Mouse (Mus musculus): ENCODE results near the gene Tubb5.

The Tubb5 gene

GRCm38 (mm10) chr17:35803858-35804399 is 34.2 kb downstream of the Tubb5 start:
- Histone ChIP-seq H3K4me3 (replicated peaks; ENCODE audit: low read length) (no peak overlapping the region), H3K36me3 (ENCODE audit: insufficient read depth, low read length) (no peaks in the 10 kb centered on the region), H3K27me3 (ENCODE audit: insufficient read depth, low read length) (no peaks in the 10 kb centered on the region), H3K9me3 (ENCODE audit: low read length) (no peaks in the 10 kb centered on the region), H3K4me1 (replicated peaks; ENCODE audit: low read depth, low read length) (peaks cover 45% of the 10 kb centered on the region)
- TF ChIP-seq NANOG (IDR thresholded peaks at IDR 0.05; ENCODE audit: borderline replicate concordance, low read length) (no peak), CTCF (conservative IDR thresholded peaks at IDR 0.05; ENCODE audit: low read length) (no peak), POU5F1 (IDR thresholded peaks at IDR 0.05; ENCODE audit: borderline replicate concordance, low read length) (no peak)

- no peaks in the 10 kb centered on the region for H3K9me3 ChIP-seq (ENCODE audit: low read length)
- H3K27me3 ChIP-seq (ENCODE audit: insufficient read depth, low read length), result no peaks in the 10 kb centered on the region
- TF ChIP-seq POU5F1 (IDR thresholded peaks at IDR 0.05; ENCODE audit: borderline replicate concordance, low read length) (no peak), NANOG (IDR thresholded peaks at IDR 0.05; ENCODE audit: borderline replicate concordance, low read length) (no peak), CTCF (conservative IDR thresholded peaks at IDR 0.05; ENCODE audit: low read length) (no peak)
- H3K4me1 ChIP-seq (replicated peaks; ENCODE audit: low read depth, low read length), result peaks cover 37% of the 10 kb centered on the region
- no peaks in the 10 kb centered on the region for H3K36me3 ChIP-seq (ENCODE audit: insufficient read depth, low read length)
- no peak overlapping the region for H3K4me3 ChIP-seq (replicated peaks; ENCODE audit: low read length)
These were observed 35.1 kb downstream of the Tubb5 start for GRCm38 (mm10) chr17:35803020-35803419.

- H3K4me3 ChIP-seq (replicated peaks; ENCODE audit: low read length), result no peak overlapping the region
- H3K36me3 ChIP-seq (ENCODE audit: insufficient read depth, low read length), result no peaks in the 10 kb centered on the region
- H3K9me3 ChIP-seq (ENCODE audit: low read length), result no peaks in the 10 kb centered on the region
- H3K4me1 ChIP-seq (replicated peaks; ENCODE audit: low read depth, low read length), result peaks cover 31% of the 10 kb centered on the region
- no peaks in the 10 kb centered on the region for H3K27me3 ChIP-seq (ENCODE audit: insufficient read depth, low read length)
- TF ChIP-seq CTCF (conservative IDR thresholded peaks at IDR 0.05; ENCODE audit: low read length), result no peak
- TF ChIP-seq NANOG (IDR thresholded peaks at IDR 0.05; ENCODE audit: borderline replicate concordance, low read length), result no peak
- no peak for TF ChIP-seq POU5F1 (IDR thresholded peaks at IDR 0.05; ENCODE audit: borderline replicate concordance, low read length)
These were observed 37.2 kb downstream of the Tubb5 start for GRCm38 (mm10) chr17:35800905-35801304.

- Histone ChIP-seq H3K9me3 (ENCODE audit: low read length) (no peaks in the 10 kb centered on the region), H3K4me1 (replicated peaks; ENCODE audit: low read depth, low read length) (peaks cover 10% of the 10 kb centered on the region), H3K27me3 (ENCODE audit: insufficient read depth, low read length) (no peaks in the 10 kb centered on the region), H3K36me3 (ENCODE audit: insufficient read depth, low read length) (no peaks in the 10 kb centered on the region), H3K4me3 (replicated peaks; ENCODE audit: low read length) (no peak overlapping the region)
- TF ChIP-seq CTCF (conservative IDR thresholded peaks at IDR 0.05; ENCODE audit: low read length), result no peak
- no peak for TF ChIP-seq NANOG (IDR thresholded peaks at IDR 0.05; ENCODE audit: borderline replicate concordance, low read length)
- TF ChIP-seq POU5F1 (IDR thresholded peaks at IDR 0.05; ENCODE audit: borderline replicate concordance, low read length), result no peak
These were observed 41.3 kb downstream of the Tubb5 start for GRCm38 (mm10) chr17:35796835-35797234.

- no peak for TF ChIP-seq POU5F1 (IDR thresholded peaks at IDR 0.05; ENCODE audit: borderline replicate concordance, low read length)
- TF ChIP-seq NANOG (IDR thresholded peaks at IDR 0.05; ENCODE audit: borderline replicate concordance, low read length), result no peak
- TF ChIP-seq CTCF (conservative IDR thresholded peaks at IDR 0.05; ENCODE audit: low read length), result no peak
- H3K36me3 ChIP-seq (ENCODE audit: insufficient read depth, low read length), result no peaks in the 10 kb centered on the region
- no peaks in the 10 kb centered on the region for H3K9me3 ChIP-seq (ENCODE audit: low read length)
- H3K4me3 ChIP-seq (replicated peaks; ENCODE audit: low read length), result no peak overlapping the region
- no peaks in the 10 kb centered on the region for H3K27me3 ChIP-seq (ENCODE audit: insufficient read depth, low read length)
- H3K4me1 ChIP-seq (replicated peaks; ENCODE audit: low read depth, low read length), result 0 out of 2 replicates have a peak, but pooled peaks cover 3% of the 10 kb centered on the region
These were observed 42.5 kb downstream of the Tubb5 start for GRCm38 (mm10) chr17:35795656-35796055.

- Histone ChIP-seq H3K27me3 (ENCODE audit: insufficient read depth, low read length) (no peaks in the 10 kb centered on the region), H3K9me3 (ENCODE audit: low read length) (no peaks in the 10 kb centered on the region), H3K4me3 (replicated peaks; ENCODE audit: low read length) (no peak overlapping the region), H3K36me3 (ENCODE audit: insufficient read depth, low read length) (no peaks in the 10 kb centered on the region), H3K4me1 (replicated peaks; ENCODE audit: low read depth, low read length) (0 out of 2 replicates have a peak, but pooled peaks cover 3% of the 10 kb centered on the region)
- TF ChIP-seq NANOG (IDR thresholded peaks at IDR 0.05; ENCODE audit: borderline replicate concordance, low read length), result no peak
- no peak for TF ChIP-seq POU5F1 (IDR thresholded peaks at IDR 0.05; ENCODE audit: borderline replicate concordance, low read length)
- no peak for TF ChIP-seq CTCF (conservative IDR thresholded peaks at IDR 0.05; ENCODE audit: low read length)
These were observed 43.0 kb downstream of the Tubb5 start for GRCm38 (mm10) chr17:35795099-35795498.

GRCm38 (mm10) chr17:35792837-35793236 is 45.3 kb downstream of the Tubb5 start:
- 0 out of 2 replicates have a peak, but pooled peaks cover 3% of the 10 kb centered on the region for H3K4me1 ChIP-seq (replicated peaks; ENCODE audit: low read depth, low read length)
- no peaks in the 10 kb centered on the region for H3K9me3 ChIP-seq (ENCODE audit: low read length)
- TF ChIP-seq POU5F1 (IDR thresholded peaks at IDR 0.05; ENCODE audit: borderline replicate concordance, low read length) (no peak), NANOG (IDR thresholded peaks at IDR 0.05; ENCODE audit: borderline replicate concordance, low read length) (no peak), CTCF (conservative IDR thresholded peaks at IDR 0.05; ENCODE audit: low read length) (no peak)
- H3K36me3 ChIP-seq (ENCODE audit: insufficient read depth, low read length), result no peaks in the 10 kb centered on the region
- no peak overlapping the region for H3K4me3 ChIP-seq (replicated peaks; ENCODE audit: low read length)
- no peaks in the 10 kb centered on the region for H3K27me3 ChIP-seq (ENCODE audit: insufficient read depth, low read length)

- H3K27me3 ChIP-seq (ENCODE audit: insufficient read depth, low read length), result no peaks in the 10 kb centered on the region
- no peaks in the 10 kb centered on the region for H3K36me3 ChIP-seq (ENCODE audit: insufficient read depth, low read length)
- 0 out of 2 replicates have a peak, but pooled peaks cover 3% of the 10 kb centered on the region for H3K4me1 ChIP-seq (replicated peaks; ENCODE audit: low read depth, low read length)
- TF ChIP-seq POU5F1 (IDR thresholded peaks at IDR 0.05; ENCODE audit: borderline replicate concordance, low read length), result no peak
- no peak for TF ChIP-seq NANOG (IDR thresholded peaks at IDR 0.05; ENCODE audit: borderline replicate concordance, low read length)
- TF ChIP-seq CTCF (conservative IDR thresholded peaks at IDR 0.05; ENCODE audit: low read length), result no peak
- no peak overlapping the region for H3K4me3 ChIP-seq (replicated peaks; ENCODE audit: low read length)
- H3K9me3 ChIP-seq (ENCODE audit: low read length), result no peaks in the 10 kb centered on the region
These were observed 47.2 kb downstream of the Tubb5 start for GRCm38 (mm10) chr17:35790933-35791332.

- no peaks in the 10 kb centered on the region for H3K36me3 ChIP-seq (ENCODE audit: insufficient read depth, low read length)
- H3K9me3 ChIP-seq (ENCODE audit: low read length), result no peaks in the 10 kb centered on the region
- H3K4me3 ChIP-seq (replicated peaks; ENCODE audit: low read length), result no peak overlapping the region
- TF ChIP-seq NANOG (IDR thresholded peaks at IDR 0.05; ENCODE audit: borderline replicate concordance, low read length), result no peak
- no peak for TF ChIP-seq CTCF (conservative IDR thresholded peaks at IDR 0.05; ENCODE audit: low read length)
- no peak for TF ChIP-seq POU5F1 (IDR thresholded peaks at IDR 0.05; ENCODE audit: borderline replicate concordance, low read length)
- no peaks in the 10 kb centered on the region for H3K27me3 ChIP-seq (ENCODE audit: insufficient read depth, low read length)
- no peaks in the 10 kb centered on the region for H3K4me1 ChIP-seq (replicated peaks; ENCODE audit: low read depth, low read length)
These were observed 50.1 kb downstream of the Tubb5 start for GRCm38 (mm10) chr17:35788025-35788424.
